Mouse (Mus musculus) adrenal gland, postnatal 10 days (tissue): ENCODE data around the gene Tiam1. TPM values are rescaled to one million over a fixed set of nuclear protein-coding genes. Genes with fewer than 3 reads are reported as not detected.
"Not testable (repeated sequence)": the region's sequence is repeated elsewhere in the genome, so short reads cannot be mapped to it uniquely, and the experiment has no call there.

Experiments used
- DNase-seq: peaks from one replicate; pipeline ENCODE4 v3.0.0; 2021; ENCODE audit warnings: mixed read lengths
- total RNA-seq, 2 experiments: library from RNA; stranded (reverse); gene quantifications; 2 replicates each; pipeline ENCODE4 v1.2.3; 2021

The Tiam1 gene
- total RNA-seq, 2 experiments from 2014 or later: 47.3 to 50.3 TPM

DNA sequence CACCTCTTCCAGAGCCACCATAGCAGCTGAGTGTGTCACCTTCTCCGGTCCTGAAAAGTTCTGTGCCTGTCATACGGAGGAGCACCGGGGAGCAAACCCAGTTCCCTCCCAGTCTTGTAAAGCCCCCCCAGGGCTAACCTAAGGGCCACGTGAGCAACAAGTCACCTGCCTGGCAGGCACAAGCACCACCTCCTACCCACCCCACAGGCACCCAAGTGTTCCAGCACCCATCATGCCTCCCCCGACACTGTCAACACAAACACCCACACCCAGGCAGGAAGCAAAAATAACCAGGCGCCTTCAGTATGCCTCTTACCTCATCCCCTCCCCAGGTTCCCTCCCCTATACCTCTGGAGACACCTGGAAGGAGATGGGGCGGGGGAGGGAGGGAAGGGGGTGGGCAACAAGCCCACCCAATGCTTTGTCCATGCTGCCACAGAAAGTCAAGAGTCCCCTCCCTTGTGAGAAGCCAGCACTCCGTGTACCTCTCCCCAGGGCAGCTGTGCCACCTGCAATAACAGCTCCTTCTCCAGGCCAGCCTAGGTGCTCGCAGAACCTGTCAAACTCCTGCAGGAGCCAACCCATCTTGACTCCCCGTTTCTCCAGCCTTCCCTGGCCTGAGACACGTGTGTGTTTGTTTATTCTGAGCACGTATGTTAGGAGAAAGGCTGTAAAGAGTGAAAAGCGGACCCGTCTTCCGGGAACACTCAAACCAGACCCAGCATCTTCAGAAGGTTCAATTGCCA is 38.7 kb downstream of the Tiam1 start:
- no peak for DNase-seq

GRCm38 (mm10) chr16:90103726-90104125 is 39.8 kb downstream of the Tiam1 start:
- DNase-seq: peak; percentile 54

- no peak for DNase-seq
These were observed 41.0 kb downstream of the Tiam1 start for GRCm38 (mm10) chr16:90102596-90102995.

GRCm38 (mm10) chr16:90098191-90098605 is 45.4 kb downstream of the Tiam1 start:
- DNase-seq: no peak

GRCm38 (mm10) chr16:90097769-90098168 is 45.8 kb downstream of the Tiam1 start:
- no peak for DNase-seq

DNA sequence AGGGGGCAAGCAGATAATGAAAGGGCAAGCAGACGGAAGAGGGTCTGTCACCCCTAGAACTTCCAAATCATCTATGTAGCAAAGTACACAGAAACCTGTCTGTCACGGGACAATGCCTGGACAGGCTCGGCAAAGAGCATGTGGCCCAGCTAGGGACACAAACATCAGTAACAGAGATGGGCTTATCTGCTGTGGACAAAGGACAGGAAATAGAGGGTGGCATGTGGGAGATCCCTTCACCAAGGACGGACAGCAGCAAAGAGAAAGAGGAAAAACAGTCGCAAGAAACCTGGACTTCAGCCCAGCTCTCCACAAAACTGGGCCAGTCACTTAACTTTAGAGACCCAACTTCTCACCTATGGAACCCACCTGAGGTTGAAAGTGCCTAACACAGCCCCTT is 47.6 kb downstream of the Tiam1 start:
- no peak for DNase-seq

- DNase-seq: no peak
These were observed 50.6 kb downstream of the Tiam1 start for GRCm38 (mm10) chr16:90093015-90093414.

DNA sequence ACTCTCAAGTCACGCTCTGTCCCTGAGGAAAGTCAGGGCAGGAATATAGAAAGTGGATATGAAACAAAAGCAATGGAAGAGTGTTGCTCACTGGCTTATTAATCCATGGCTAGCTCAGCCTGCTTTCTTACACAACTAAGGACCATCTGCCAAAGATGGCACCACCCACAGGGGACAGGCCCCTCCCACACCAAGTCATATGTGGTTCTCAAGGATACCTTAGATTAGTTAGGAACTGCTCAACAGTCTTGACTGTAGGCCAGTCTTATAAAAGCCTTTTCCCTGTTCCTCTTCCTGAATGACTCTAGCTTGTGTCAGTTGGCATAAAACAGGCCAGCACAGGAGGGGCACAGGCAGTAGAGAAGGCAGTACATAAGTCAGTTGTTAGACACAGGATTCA is 51.7 kb downstream of the Tiam1 start:
- DNase-seq: peak; percentile 47

DNA sequence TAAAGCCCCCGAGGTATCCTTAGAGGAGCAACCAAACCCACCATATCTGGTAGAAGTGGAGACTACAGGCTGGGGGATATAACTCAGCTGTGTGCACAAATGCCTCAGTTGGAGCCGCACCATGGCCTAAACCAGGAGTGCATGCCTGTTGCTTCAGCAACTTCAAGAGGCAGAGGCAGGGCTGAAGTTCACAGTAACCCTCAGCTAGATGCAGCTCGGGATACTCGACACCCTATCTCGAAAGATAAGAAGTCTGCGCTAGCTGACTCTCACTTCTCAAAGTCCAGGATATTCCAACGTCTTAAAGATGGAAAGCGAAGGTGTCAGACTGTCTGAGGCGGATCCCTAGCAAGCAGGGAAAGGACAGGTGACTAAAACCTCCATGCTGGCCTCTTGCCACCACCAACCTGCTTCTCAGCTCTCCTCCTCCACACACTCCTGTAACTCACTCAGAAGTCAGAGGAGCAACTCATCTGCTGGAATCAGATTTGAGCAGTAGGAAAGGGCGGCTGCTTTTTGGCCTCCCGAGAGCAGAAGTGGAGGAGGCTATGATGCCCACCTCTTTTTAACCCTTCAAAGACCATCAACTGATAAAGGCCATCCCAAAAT is 52.4 kb downstream of the Tiam1 start:
- DNase-seq: no peak

DNA sequence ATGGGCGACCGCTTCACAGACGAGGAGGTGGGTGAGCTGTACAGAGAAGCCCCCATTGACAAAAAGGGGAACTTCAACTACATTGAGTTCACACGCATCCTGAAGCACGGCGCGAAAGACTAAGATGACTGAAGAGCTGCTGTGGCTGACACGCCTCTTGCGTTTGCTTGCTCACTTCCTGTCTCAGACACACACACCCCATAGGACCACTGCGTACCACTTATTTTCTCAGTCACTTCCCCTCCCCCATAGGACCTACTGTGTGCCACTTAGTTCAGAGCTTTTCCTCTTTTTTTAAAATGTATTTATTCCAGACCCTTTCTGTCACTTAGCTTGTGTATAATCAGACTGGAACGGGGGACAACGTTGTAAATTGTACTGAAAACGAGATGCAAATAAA is 53.2 kb downstream of the Tiam1 start:
- DNase-seq: no peak

GRCm38 (mm10) chr16:90087256-90087655 is 56.3 kb downstream of the Tiam1 start:
- DNase-seq: no peak

GRCm38 (mm10) chr16:90086111-90086510 is 57.5 kb downstream of the Tiam1 start:
- DNase-seq: no peak

DNA sequence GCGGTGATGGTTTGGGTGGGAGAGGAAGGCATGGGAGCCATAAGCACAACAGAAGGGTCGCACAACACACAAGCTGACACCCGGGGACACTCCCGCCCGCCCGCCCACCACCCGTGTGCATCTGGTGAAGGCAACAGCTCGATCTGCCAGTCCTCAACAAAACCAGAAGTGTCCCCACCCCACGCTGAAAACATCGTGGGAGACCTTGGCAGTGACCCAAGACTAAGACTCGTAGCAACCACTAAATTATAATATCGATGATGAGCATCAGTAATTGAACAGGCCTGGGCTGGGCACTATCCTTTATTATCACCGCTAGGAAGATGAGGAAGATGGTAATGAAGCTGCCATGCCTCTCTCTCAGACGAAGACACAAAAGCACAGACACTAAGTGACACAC is 58.0 kb downstream of the Tiam1 start:
- no peak for DNase-seq

- no peak for DNase-seq
These were observed 62.4 kb downstream of the Tiam1 start for GRCm38 (mm10) chr16:90081125-90081524.

DNA sequence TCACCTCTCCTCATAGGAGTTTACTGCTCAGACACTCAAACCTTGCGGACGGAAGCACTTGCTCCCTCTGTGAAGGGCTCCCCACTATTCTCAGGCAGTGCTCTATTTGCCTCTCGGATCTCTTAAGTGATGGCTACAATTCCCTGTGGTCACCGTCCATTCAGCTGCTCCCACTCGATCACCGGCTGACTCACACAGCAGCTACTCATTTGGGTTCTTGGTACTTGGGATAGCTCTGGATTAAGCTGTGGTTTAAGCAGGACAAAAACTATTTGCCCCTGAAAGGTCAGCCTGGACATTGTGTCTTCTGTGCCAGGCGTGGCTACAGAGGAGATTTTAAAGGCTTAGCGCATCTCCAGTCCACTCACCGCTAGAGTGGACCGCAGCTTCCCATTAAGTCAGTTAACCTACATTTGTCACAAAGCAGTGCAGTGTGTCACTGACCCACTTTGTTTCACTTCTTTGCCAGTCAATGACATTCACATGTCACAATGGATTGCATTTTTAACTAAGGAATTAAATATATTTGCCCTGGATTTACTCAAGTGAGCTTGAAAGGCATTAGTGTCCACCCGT is 64.7 kb downstream of the Tiam1 start:
- DNase-seq: no peak

- peak; percentile 45 for DNase-seq
These were observed 70.1 kb downstream of the Tiam1 start for GRCm38 (mm10) chr16:90073510-90073909.

GRCm38 (mm10) chr16:90072651-90073050 is 70.9 kb downstream of the Tiam1 start:
- peak; percentile 33 for DNase-seq

GRCm38 (mm10) chr16:90071125-90071524 is 72.4 kb downstream of the Tiam1 start:
- DNase-seq: not testable (repeated sequence)

DNA sequence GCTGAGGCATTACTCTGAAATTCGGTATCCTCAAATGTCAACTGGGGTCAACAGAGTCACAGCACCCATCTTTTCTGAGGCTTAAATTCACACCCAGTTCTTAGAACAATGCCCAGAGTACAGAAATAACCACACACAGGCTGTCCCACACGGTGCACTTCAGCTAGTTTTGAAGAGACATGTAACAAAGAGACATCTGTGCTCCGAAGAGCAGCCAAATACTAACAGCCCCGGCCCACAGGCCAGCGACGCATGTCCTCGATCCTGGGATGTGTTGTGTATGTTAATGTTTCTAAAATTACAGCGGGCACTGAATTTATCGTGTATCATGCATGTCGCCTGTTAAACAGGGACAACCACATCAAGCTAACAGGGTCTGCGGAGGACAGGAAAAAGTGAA is 73.5 kb downstream of the Tiam1 start:
- no peak for DNase-seq

DNA sequence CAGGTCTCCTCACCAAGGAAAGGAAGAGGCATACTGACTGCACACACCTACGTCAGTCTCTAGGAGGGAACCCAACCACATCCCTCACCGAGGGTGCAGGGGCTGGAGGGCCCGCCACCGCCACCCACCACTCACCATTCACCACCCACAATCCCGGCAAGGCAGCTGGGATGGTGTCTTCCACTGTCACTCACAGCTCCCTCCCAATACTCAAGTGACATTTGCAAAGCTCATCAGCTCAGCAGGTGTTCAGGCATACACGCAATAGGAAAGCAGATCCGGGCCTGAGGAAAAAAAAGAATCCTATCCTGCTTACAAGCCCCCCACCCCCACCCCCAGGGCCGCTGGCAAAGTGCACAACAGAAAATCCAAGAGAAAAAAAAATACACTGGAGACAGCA is 74.4 kb downstream of the Tiam1 start:
- no peak for DNase-seq

- DNase-seq: no peak
These were observed 90.6 kb downstream of the Tiam1 start for GRCm38 (mm10) chr16:90052905-90053519.

DNA sequence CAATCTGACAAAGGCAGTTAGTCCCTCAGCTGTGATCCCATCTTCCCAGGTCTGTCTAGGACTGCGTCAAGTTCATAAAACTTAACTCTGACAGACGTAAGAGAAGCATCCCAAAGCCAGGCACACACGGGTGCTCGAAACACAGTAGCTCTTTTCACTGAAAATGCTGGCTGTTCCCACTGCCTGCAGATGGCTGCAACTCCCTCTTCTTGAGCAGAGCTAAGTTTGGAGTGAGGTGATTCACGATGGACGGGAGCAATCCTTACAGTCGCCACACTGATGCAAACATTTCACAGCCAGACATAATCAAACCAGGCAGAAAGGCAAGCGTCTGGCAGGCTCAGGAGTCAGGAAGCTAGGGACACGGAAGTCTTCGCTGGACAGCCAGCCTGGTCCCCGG is 91.2 kb downstream of the Tiam1 start:
- no peak for DNase-seq

GRCm38 (mm10) chr16:90051051-90051450 is 92.5 kb downstream of the Tiam1 start:
- DNase-seq: no peak
